Mouse (Mus musculus) intestine, embryonic 14.5 days (tissue): ENCODE results near the gene Padi6. TPM values are rescaled to one million over a fixed set of nuclear protein-coding genes. Genes with fewer than 3 reads are reported as not detected.
A peak's percentile ranks its signal among the peaks of the same experiment; 100 is the strongest.

ENCODE experiments used
- ATAC-seq: fragments of 200-750 bp; cut with Nextera tagmentation; replicated peaks from 2 replicates; pipeline ENCODE4 v1.8.0; 2017; ENCODE audit warnings: low read depth, moderate number of reproducible peaks, moderate TSS enrichment, moderate library complexity; ENCODE audit not compliant: low FRiP score, low TSS enrichment
- DNase-seq: peaks from one replicate; pipeline ENCODE4 v3.0.0-alpha.2; 2018; ENCODE audit warnings: low spot score
- H3K27ac ChIP-seq: fragments of 300-500 bp; sonication (generic); 2 replicates; pipeline ENCODE4 v1.5.1; 2014; ENCODE audit warnings: low read depth, mild to moderate bottlenecking, control low read depth
- H3K27me3 ChIP-seq: fragments of 300-500 bp; sonication (generic); replicated peaks from 2 replicates; pipeline ENCODE4 v1.6.1; 2014; ENCODE audit warnings: low read length, control low read depth; ENCODE audit not compliant: control insufficient read depth, insufficient read depth
- H3K36me3 ChIP-seq: fragments of 300-500 bp; sonication (generic); 2 replicates; pipeline ENCODE4 v1.6.1; 2014; ENCODE audit warnings: low read length, control low read depth; ENCODE audit not compliant: control insufficient read depth, insufficient read depth
- H3K4me1 ChIP-seq: fragments of 300-500 bp; sonication (generic); replicated peaks from 2 replicates; pipeline ENCODE4 v1.6.1; 2014; ENCODE audit warnings: low read length, control low read depth, mixed read lengths; ENCODE audit not compliant: control insufficient read depth, insufficient read depth
- H3K4me2 ChIP-seq: fragments of 300-500 bp; sonication (generic); 2 replicates; pipeline ENCODE4 v1.6.1; 2014; ENCODE audit warnings: low read length
- H3K4me3 ChIP-seq: fragments of 300-500 bp; sonication (generic); 2 replicates; pipeline ENCODE4 v1.5.1; 2014; ENCODE audit warnings: low read depth, low read length, control low read depth, mixed read lengths
- H3K9ac ChIP-seq: fragments of 300-500 bp; sonication (generic); 2 replicates; pipeline ENCODE4 v1.6.1; 2014; ENCODE audit warnings: mild to moderate bottlenecking, low read length
- H3K9me3 ChIP-seq: fragments of 300-500 bp; sonication (generic); 2 replicates; pipeline ENCODE4 v1.6.1; 2016; ENCODE audit warnings: low read length, control low read depth; ENCODE audit not compliant: control insufficient read depth
- WGBS: fragments of 180-500 bp; shearing (Covaris S2); extraction: QIAGEN DNeasy Blood & Tissue Kit; methylation state at CpG from one replicate; pipeline ENCODE4 v1.1.7; 2014; 5-methylcytosine and 5-hydroxymethylcytosine counted together
- polyA plus RNA-seq: library from polyadenylated mRNA; unstranded; fragments of >200 nt; fragmentation: Nextera tagmentation; extraction: Ambion mirVana; gene quantifications from 2 replicates; pipeline ENCODE4 v1.2.1, GENCODE M21; 2014

The Padi6 gene
- polyA plus RNA-seq, 1 experiment from 2014 or later, result 0.07 TPM

GRCm38 (mm10) chr4:140689873-140690655 is 52.4 kb downstream of the Padi6 start:
- Histone ChIP-seq H3K27me3 (no peaks in the 10 kb centered on the region), H3K36me3 (no peaks in the 10 kb centered on the region), H3K4me1 (peaks cover under 1% of the 10 kb centered on the region; the same call in 1 of the 2 replicates), H3K27ac (no peak overlapping the region), H3K9me3 (no peaks in the 10 kb centered on the region), H3K4me2 (no peak overlapping the region), H3K4me3 (no peak overlapping the region), H3K9ac (no peak overlapping the region)
- WGBS, result 60% methylated on average over 16 of the region's 16 CpGs
- 0 out of 2 replicates have a peak, but pooled peaks have one; percentile 33 for ATAC-seq
- no peak for DNase-seq

DNA sequence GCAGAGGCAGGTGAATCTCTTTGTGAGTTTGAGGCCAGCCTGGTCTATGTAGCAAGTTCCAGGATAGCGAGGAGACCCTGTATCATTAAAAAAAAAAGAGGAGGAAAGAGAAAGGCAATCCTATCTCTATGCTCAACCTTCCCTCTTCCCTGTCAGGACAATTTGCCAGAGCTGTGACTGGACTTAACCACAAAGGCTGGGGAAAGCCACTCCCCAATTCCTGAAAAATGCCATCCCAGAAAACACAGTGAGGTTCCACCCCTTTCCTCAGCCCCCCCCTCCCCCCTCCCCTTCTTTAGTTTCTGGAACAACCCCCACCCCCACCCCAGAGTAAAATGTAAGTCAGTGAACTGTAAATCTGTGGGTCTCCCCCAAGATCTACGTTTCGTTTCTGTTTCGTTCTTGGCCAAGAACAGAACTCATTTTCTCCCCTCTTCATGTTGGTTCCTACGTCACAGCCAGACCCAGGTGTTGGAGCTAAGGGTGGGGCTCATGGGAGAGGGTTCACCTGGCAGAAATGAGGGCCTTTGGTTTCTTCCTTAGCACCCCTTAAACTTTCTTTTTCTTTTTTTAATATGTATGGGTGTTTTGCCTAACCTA is 53.5 kb downstream of the Padi6 start:
- peaks cover 12% of the 10 kb centered on the region for H3K4me1 ChIP-seq
- H3K9me3 ChIP-seq, result no peaks in the 10 kb centered on the region
- ATAC-seq (no peak), DNase-seq (no peak)
- H3K9ac ChIP-seq, result no peak overlapping the region
- no peak overlapping the region for H3K4me2 ChIP-seq
- H3K36me3 ChIP-seq, result no peaks in the 10 kb centered on the region
- H3K4me3 ChIP-seq, result no peak overlapping the region
- WGBS, result 82% methylated on average over 5 of the region's 5 CpGs
- H3K27ac ChIP-seq, result no peak overlapping the region
- H3K27me3 ChIP-seq, result no peaks in the 10 kb centered on the region

- ATAC-seq (peak; percentile 41; the same call in 1 of the 2 replicates), DNase-seq (no peak)
These were observed 54.2 kb downstream of the Padi6 start for GRCm38 (mm10) chr4:140688044-140688825.

DNA sequence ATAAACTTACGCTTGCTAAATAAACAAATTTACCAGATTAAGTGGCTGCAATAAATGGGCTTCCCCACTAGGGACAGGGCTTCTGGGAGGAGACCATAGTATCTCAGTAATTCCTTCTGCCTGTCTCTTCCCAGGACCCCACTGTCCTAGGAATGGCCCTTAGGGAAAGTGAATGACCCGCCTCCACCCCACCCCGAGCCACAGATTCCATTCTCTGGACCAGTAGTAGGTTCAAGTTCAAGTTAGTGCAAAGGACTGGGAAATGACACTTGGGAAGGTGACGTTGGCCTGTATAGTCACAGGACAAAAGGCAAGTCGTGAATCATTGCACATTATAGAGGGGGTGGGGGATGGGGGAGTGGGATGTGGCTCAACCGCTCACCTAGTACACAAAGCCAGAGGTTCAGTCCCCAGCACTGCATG is 57.6 kb downstream of the Padi6 start:
- 25% methylated on average over 6 of the region's 6 CpGs for WGBS
- Histone ChIP-seq H3K4me2 (peak overlapping the region; percentile 45), H3K4me1 (peaks cover 16% of the 10 kb centered on the region), H3K4me3 (no peak overlapping the region), H3K9ac (no peak overlapping the region), H3K9me3 (no peaks in the 10 kb centered on the region), H3K27ac (peak overlapping the region; percentile 66; the same call in 1 of the 2 replicates), H3K36me3 (no peaks in the 10 kb centered on the region), H3K27me3 (no peaks in the 10 kb centered on the region)
- DNase-seq (no peak), ATAC-seq (no peak; the same call in 1 of the 2 replicates)

More at GRCm38 (mm10) chr4:140688044-140688825, 54.2 kb downstream of the Padi6 start:
- no peak overlapping the region for H3K4me2 ChIP-seq
- H3K9ac ChIP-seq, result no peak overlapping the region
- H3K27ac ChIP-seq, result no peak overlapping the region
- H3K36me3 ChIP-seq, result no peaks in the 10 kb centered on the region
- WGBS, result 49% methylated on average over 12 of the region's 12 CpGs
- no peaks in the 10 kb centered on the region for H3K9me3 ChIP-seq
- H3K4me3 ChIP-seq, result no peak overlapping the region
- H3K27me3 ChIP-seq, result no peaks in the 10 kb centered on the region
- peaks cover 16% of the 10 kb centered on the region for H3K4me1 ChIP-seq

- peak; percentile 47 for ATAC-seq
- H3K9ac ChIP-seq, result 0 out of 2 replicates have a peak overlapping the region, but pooled peaks have one; percentile 14
- no peaks in the 10 kb centered on the region for H3K27me3 ChIP-seq
- H3K36me3 ChIP-seq, result no peaks in the 10 kb centered on the region
- 0 out of 2 replicates have a peak overlapping the region, but pooled peaks have one; percentile 2 for H3K4me3 ChIP-seq
- WGBS, result 8% methylated on average over 16 of the region's 16 CpGs
- peak; percentile 78 for DNase-seq
- H3K27ac ChIP-seq, result peak overlapping the region; percentile 66
- peak overlapping the region; percentile 45 for H3K4me2 ChIP-seq
- peaks cover 16% of the 10 kb centered on the region for H3K4me1 ChIP-seq
- no peaks in the 10 kb centered on the region for H3K9me3 ChIP-seq
These were observed 58.1 kb downstream of the Padi6 start for GRCm38 (mm10) chr4:140684141-140684871.

- ATAC-seq (no peak), DNase-seq (no peak)
- 37% methylated on average over 8 of the region's 8 CpGs for WGBS
- Histone ChIP-seq H3K27me3 (no peaks in the 10 kb centered on the region), H3K9me3 (no peaks in the 10 kb centered on the region), H3K27ac (peak overlapping the region; percentile 20; the same call in 1 of the 2 replicates), H3K9ac (no peak overlapping the region), H3K4me1 (peaks cover 16% of the 10 kb centered on the region), H3K4me3 (no peak overlapping the region), H3K36me3 (no peaks in the 10 kb centered on the region), H3K4me2 (peak overlapping the region; percentile 45)
These were observed 58.8 kb downstream of the Padi6 start for GRCm38 (mm10) chr4:140683608-140684007.

DNA sequence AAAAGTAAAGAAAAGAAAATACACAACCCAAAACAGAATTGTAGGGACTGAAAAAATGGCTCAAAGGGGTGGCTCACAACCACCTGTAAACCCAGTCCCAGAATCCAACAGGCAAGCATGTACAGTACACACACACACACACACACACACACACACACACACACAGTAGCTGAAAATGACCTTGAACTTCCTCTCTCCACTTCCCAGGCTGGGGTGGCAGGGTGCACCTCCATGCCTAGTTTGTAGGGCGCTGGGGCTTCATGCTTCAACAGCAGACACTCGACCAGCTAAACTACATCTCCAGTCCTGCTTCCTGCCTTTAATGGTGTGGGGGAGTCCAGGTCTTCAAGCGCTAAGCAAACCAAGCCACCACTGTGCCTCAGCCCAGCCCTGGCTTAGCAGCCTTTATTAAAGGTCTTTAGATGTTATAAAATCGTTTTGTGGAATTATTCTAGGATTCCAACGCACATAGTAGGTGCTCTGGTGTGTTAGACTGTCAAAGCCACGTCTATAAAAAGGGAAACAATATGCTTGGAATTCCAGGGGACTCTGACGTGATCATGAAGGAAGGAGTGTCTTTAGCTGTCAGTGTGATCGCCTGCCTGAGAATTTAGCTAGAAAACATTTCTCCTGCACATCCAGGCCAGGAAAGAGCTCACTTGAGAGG is 61.6 kb downstream of the Padi6 start:
- 46% methylated on average over 8 of the region's 8 CpGs for WGBS
- H3K4me3 ChIP-seq, result no peak overlapping the region
- no peak overlapping the region for H3K9ac ChIP-seq
- no peaks in the 10 kb centered on the region for H3K27me3 ChIP-seq
- peaks cover 16% of the 10 kb centered on the region for H3K4me1 ChIP-seq
- H3K9me3 ChIP-seq, result no peaks in the 10 kb centered on the region
- no peak overlapping the region for H3K27ac ChIP-seq
- H3K4me2 ChIP-seq, result no peak overlapping the region
- ATAC-seq, result no peak
- H3K36me3 ChIP-seq, result no peaks in the 10 kb centered on the region
- DNase-seq, result no peak
